In the genomic region with DNA sequence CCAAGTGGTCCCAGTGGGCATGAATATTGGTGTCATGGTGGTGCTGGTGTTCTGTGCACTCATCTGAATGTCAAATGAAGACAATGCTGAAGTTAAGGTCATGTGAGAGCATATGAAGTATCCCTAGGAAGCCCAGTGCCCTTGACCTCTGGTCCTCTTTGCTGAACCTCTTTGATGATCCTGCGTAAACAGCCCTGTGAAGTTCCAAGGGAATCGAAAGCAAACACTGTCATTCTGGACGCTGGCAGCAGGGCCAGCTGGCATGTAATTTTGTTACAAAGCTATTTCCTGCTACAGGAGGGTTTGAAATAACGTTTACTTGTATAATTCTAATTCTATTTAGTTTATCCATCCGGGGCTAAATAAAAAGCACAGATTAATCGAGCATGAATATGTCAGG, we compare ENCODE assay signal across 11 mouse cellular contexts.
DNase-seq lines count a peak whose midpoint lies in the region; ATAC-seq and TF ChIP-seq lines count a peak whose summit lies in the region.
"Had no signal": no experiment of that assay in that cellular context is flagged by ENCODE, and none has a peak within 500 bp of the region (broad histone marks: within the 10 kb centered on the region; RNA-seq: fewer than 3 reads in every experiment).

No protein-coding gene starts in this region.

- TF ChIP-seq POLR2A in lung, adult 2 months (IDR thresholded peaks at IDR 0.05; ENCODE audit: borderline replicate concordance, extremely low read depth, low read depth, low read length): no peak

- no peaks in the 10 kb centered on the region for H3K4me1 ChIP-seq in lung, adult 2 months (ENCODE audit: control insufficient read depth, insufficient read depth, low read length)
- no peaks in the 10 kb centered on the region for H3K4me1 ChIP-seq in lung, postnatal 0 days (ENCODE audit: insufficient read depth, low read depth, low read length)
- H3K4me1 ChIP-seq: hindbrain, embryonic 13.5 days had no signal

- H3K4me3 ChIP-seq in lung, adult 2 months (replicated peaks; ENCODE audit: extremely low read depth, low read depth, low read length): no peak overlapping the region
- H3K4me3 ChIP-seq in lung, postnatal 0 days (ENCODE audit: low read depth, low read length): no peak overlapping the region
- H3K4me3 ChIP-seq: hindbrain, embryonic 13.5 days; midbrain, embryonic 13.5 days had no signal

- 18% methylated on average over 6 of the region's 6 CpGs for WGBS in lung, adult 2 months
- 9% methylated on average over 6 of the region's 6 CpGs for WGBS in lung, postnatal 0 days

- no peaks in the 10 kb centered on the region for H3K27me3 ChIP-seq in lung, postnatal 0 days (replicated peaks; ENCODE audit: insufficient read depth, low read length)
- H3K27me3 ChIP-seq: hindbrain, embryonic 13.5 days; midbrain, embryonic 13.5 days had no signal

- H3K4me2 ChIP-seq in lung, postnatal 0 days (replicated peaks; ENCODE audit: low read depth, low read length): no peak overlapping the region
- H3K4me2 ChIP-seq: hindbrain, embryonic 13.5 days; midbrain, embryonic 13.5 days had no signal

- no peak for TF ChIP-seq CTCF in lung, adult 2 months (IDR thresholded peaks at IDR 0.05; ENCODE audit: insufficient read depth, low read length)
- TF ChIP-seq CTCF in lung, postnatal 0 days (IDR thresholded peaks at IDR 0.05): no peak

- no peaks in the 10 kb centered on the region for H3K9me3 ChIP-seq in lung, postnatal 0 days (ENCODE audit: low read length)
- H3K9me3 ChIP-seq: hindbrain, embryonic 13.5 days; midbrain, embryonic 13.5 days had no signal

- no peaks in the 10 kb centered on the region for H3K36me3 ChIP-seq in lung, postnatal 0 days (ENCODE audit: insufficient read depth, low read length)
- H3K36me3 ChIP-seq: hindbrain, embryonic 13.5 days; midbrain, embryonic 13.5 days had no signal

- TF ChIP-seq EP300 in lung, postnatal 0 days (IDR thresholded peaks at IDR 0.05): no peak

- ATAC-seq in lung, postnatal 0 days: no peak
- ATAC-seq: midbrain, embryonic 13.5 days had no signal

- DNase-seq in cerebellum, adult 11-12 months: peak; percentile 33
- no peak for DNase-seq in cerebellum, postnatal 4 days (ENCODE audit: low spot score in 2 of 2)
- DNase-seq in lung, adult 2 months: peak; percentile 6
- no peak for DNase-seq in lung, postnatal 0 days (ENCODE audit: low spot score)
- peak; percentile 41 for DNase-seq in cerebellum, adult 9-11 months
- DNase-seq in lung, postnatal 25 days (ENCODE audit: low spot score): peak; percentile 41
- DNase-seq in right cerebral cortex, postnatal 25 days: no peak
- no peak for DNase-seq in gastrocnemius, postnatal 25 days
- DNase-seq: thymus, adult 2 months had no signal

- no peak overlapping the region for H3K27ac ChIP-seq in lung, postnatal 0 days (ENCODE audit: low read length)
- H3K27ac ChIP-seq: hindbrain, embryonic 13.5 days; midbrain, embryonic 13.5 days had no signal

- no peak overlapping the region for H3K9ac ChIP-seq in lung, postnatal 0 days (replicated peaks; ENCODE audit: low read depth)
- H3K9ac ChIP-seq: hindbrain, embryonic 13.5 days; midbrain, embryonic 13.5 days had no signal

Comparison
In these comparisons a context has a peak if more than half of its experiments do, and no peak if none do; other contexts are left out.
1. DNase-seq: peak in cerebellum, adult 11-12 months (single experiment), lung, adult 2 months (single experiment), cerebellum, adult 9-11 months (single experiment) and lung, postnatal 25 days (single experiment); none in cerebellum, postnatal 4 days (0 of 2), lung, postnatal 0 days (single experiment), right cerebral cortex, postnatal 25 days (single experiment) and gastrocnemius, postnatal 25 days (single experiment).